Mouse (Mus musculus): ENCODE data around the gene Fkbp7.

Gene Fkbp7

GRCm38 (mm10) chr2:76672966-76673392 lies at the start of gene Fkbp7:
Fkbp7 (minus strand) TSS chr2:76673116.
- peak; percentile 82 for DNase-seq

GRCm38 (mm10) chr2:76719650-76720049 lies 46.7 kb upstream of the Fkbp7 start:
- no peak for DNase-seq

- no peak for DNase-seq
These were observed 42.1 kb upstream of the Fkbp7 start for GRCm38 (mm10) chr2:76714984-76715383.

- DNase-seq, result no peak
These were observed 35.6 kb upstream of the Fkbp7 start for GRCm38 (mm10) chr2:76708512-76708911.

GRCm38 (mm10) chr2:76705655-76706054 lies 32.7 kb upstream of the Fkbp7 start:
- no peak for DNase-seq

GRCm38 (mm10) chr2:76702751-76703150 lies 29.8 kb upstream of the Fkbp7 start:
- DNase-seq, result no peak

- DNase-seq, result no peak
These were observed 29.3 kb upstream of the Fkbp7 start for GRCm38 (mm10) chr2:76702188-76702587.

GRCm38 (mm10) chr2:76695290-76695689 lies 22.4 kb upstream of the Fkbp7 start:
- no peak for DNase-seq

GRCm38 (mm10) chr2:76693765-76694164 lies 20.8 kb upstream of the Fkbp7 start:
- no peak for DNase-seq

GRCm38 (mm10) chr2:76690436-76691204 lies 17.7 kb upstream of the Fkbp7 start:
- DNase-seq, result no peak

GRCm38 (mm10) chr2:76688162-76688561 lies 15.2 kb upstream of the Fkbp7 start:
- DNase-seq, result no peak

- no peak for DNase-seq
These were observed 14.7 kb upstream of the Fkbp7 start for GRCm38 (mm10) chr2:76687608-76688007.

GRCm38 (mm10) chr2:76686986-76687385 lies 14.1 kb upstream of the Fkbp7 start:
- no peak for DNase-seq

GRCm38 (mm10) chr2:76682301-76682700 lies 9.4 kb upstream of the Fkbp7 start:
- no peak for DNase-seq

- DNase-seq, result no peak
These were observed 3.7 kb upstream of the Fkbp7 start for GRCm38 (mm10) chr2:76676401-76677226.

- DNase-seq, result no peak
These were observed 3.0 kb upstream of the Fkbp7 start for GRCm38 (mm10) chr2:76675949-76676348.

GRCm38 (mm10) chr2:76675451-76675850 lies 2.5 kb upstream of the Fkbp7 start:
- DNase-seq, result peak; percentile 24

GRCm38 (mm10) chr2:76674725-76675427 lies 2.0 kb upstream of the Fkbp7 start, which contains the start of gene Plekha3:
Plekha3 (plus strand) TSS chr2:76675281.
- DNase-seq, result peak; percentile 81

GRCm38 (mm10) chr2:76673472-76674081 lies 661 bp upstream of the Fkbp7 start:
- peak; percentile 21 for DNase-seq

GRCm38 (mm10) chr2:76672134-76672745 lies 676 bp downstream of the Fkbp7 start:
- no peak for DNase-seq

GRCm38 (mm10) chr2:76671641-76672040 lies 1.3 kb downstream of the Fkbp7 start:
- DNase-seq, result no peak

GRCm38 (mm10) chr2:76667200-76667599 lies 5.7 kb downstream of the Fkbp7 start:
- DNase-seq, result no peak
